Mouse (Mus musculus) megakaryocyte, embryonic 14.5 days (primary cell): ENCODE data around the gene Ube2r2.

Experiments
- FLI1 ChIP-seq: IDR thresholded peaks from 2 replicates; pipeline ENCODE4 v1.6.1; 2012; ENCODE audit warnings: low read length, inconsistent platforms, mixed read lengths
- GATA1 ChIP-seq: IDR thresholded peaks from 3 replicates; pipeline ENCODE4 v1.6.1; 2012; ENCODE audit warnings: mixed read lengths, low read length, inconsistent platforms, borderline replicate concordance

GRCm38 (mm10) chr4:41102901-41103300 is 32.6 kb upstream of the Ube2r2 start:
- no peak for TF ChIP-seq GATA1
- no peak for TF ChIP-seq FLI1
